Mouse (Mus musculus) effector memory CD4-positive, alpha-beta T cell, adult 7 months (primary cell): Measurements from ENCODE around the gene Sf3b4. TPM values are rescaled to one million over a fixed set of nuclear protein-coding genes. Genes with fewer than 3 reads are reported as not detected.

Experiments
- polyA plus RNA-seq: library from polyadenylated mRNA; unstranded; fragments of 100-300 nt; shearing (Covaris generic); gene quantifications from one replicate; pipeline ENCODE4 v1.2.1, GENCODE M21; 2017

Sf3b4 gene
- 123 TPM for polyA plus RNA-seq

DNA sequence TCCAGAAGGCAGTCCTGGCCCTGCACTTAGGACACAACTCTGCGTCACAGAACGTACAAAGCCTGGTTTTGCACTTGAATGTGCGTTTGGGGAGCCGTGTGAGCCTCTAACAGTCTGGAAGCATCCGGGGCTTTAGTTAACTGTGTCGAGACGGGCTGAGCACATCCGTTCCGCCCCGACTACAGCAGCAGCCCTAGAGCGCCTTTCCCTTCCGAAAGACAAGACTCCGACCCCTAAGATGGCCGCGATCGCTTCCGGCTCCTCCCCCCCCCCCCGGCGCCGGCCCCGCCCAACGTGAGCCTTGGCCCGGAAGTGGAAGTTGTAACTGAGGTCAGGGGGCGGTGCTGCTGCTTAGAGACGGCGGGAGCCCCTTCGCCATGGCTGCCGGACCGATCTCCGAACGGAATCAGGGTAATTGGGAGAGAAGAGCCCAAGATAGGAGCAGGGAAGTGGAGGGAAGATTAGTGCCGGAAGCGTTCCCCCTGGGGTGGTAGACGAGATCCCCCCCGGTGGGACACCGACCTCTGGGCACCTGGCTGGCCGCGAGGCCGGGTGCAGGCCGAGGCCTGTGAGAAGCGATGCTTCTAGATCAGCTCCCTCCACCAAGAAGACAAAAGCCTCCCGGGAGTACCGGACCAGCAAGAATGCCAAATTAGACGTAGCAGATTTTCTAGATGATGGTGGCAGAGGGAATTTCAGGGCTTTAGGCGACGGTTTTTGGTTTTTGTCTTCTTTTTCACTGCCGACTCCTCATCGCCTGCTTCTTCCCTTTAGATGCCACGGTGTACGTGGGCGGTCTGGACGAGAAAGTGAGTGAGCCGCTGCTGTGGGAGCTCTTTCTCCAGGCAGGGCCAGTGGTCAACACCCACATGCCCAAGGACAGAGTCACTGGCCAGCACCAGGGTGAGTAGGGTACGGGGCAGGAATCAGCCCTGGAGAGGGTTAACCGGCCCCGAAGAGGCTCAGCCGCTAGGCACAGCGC, at the start of gene Sf3b4:
Gene Sf3b4 (plus strand): TSS at position 136 of the 982 bp plus-strand sequence.

DNA sequence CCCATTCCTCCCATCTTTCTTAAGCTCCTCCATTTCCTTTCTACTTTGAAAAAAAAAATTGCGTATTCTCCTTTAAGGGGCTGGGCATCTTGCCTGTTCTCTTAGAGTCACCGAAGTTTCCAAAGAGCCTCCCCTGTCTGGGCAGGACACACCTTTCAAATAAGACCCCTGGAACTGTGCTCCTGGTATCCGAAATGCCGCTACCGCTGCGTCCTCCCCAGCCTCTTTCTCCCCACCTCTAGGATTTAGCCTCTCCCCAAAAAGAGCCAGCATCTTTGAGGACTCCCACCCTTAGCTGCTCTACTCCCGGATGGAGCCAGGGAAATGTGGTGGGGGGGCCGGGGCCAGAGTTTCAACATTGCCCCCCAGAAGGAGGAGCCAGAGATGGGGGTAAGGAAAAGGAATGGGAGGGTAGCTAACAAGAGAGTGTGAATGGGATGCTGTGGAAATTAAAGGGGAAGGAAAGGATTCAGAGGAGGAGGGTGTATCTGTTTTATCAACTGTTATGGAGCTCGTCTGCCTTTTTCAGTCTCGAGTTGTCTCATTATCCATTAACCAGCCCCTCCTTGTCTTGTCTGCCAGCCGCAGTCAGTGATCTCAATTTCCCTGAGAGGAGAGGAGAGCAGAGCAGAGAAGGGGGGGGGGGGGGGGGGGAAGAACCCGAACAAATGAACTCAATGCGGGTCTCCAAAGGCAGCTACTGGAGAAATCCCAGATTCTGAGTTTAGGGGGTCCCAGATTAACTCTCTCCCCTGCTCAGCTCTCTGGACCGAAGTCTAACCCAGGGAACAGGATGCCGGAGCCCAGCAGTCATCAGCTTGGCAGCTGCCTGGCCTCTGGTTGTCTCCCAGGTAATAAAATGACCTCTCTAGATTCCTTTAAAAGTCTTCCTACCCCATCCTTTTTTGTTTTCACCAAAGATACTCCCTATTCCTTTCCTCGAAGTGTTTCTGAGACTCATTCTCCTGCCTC, 10.0 kb upstream of the Sf3b4 start, which contains the start of gene Mtmr11:
Gene Mtmr11 (plus strand): TSS at position 136 of the 972 bp plus-strand sequence.

DNA sequence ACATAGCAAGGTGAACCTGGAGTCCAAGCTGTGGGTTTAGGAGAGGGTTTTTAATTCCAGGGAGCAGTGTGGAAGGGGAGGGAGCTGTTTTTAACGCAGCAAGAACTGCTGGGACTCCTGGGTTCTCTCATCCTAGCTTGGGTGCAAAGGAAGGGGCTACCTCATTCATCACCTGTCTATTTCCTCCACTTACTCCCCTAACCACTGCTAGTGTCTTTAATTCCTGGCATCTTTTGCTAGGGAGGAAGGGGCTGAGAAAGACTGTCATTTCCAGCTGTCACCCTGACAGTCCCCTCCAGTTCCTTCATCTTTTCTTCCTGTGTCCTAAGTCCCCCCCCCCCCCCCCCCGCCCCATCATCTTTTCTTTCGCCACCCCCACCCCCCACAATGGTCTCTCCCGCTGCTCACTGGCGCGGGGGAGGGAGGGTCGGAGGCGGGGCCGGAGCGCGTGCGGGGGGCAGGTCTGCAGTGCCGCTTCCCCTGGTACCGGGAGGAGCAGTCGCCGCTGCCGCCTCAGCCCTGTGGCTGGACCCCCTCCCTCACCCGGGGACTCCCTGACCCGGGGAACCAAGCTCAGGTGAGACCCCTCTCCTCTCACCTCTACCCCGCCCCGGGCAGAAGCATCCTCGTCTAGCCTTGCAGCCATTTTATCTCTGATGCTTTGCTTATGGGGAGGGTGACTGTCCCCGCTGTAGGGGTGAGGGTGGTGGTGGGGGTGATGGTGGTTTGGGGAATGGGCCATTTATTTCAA, 8.8 kb downstream of the Sf3b4 start, which contains the start of gene Sv2a:
Gene Sv2a (plus strand): TSS at position 425 of the 751 bp plus-strand sequence.

DNA sequence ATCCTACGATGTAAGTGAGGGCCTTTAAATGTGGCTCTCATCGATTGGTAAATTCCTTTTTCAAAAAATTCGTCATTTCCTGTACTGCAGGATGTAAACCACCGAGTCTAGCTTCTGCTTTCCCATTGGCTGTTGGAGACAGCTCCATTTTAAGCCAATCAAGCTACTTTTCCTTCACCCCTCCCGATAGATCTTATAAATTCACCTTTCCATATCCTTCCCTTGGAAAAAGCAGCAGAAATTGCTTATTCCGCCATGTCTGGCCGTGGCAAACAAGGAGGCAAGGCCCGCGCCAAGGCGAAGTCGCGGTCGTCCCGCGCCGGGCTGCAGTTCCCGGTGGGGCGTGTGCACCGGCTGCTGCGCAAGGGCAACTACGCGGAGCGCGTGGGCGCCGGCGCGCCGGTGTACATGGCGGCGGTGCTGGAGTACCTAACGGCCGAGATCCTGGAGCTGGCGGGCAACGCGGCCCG, 47.6 kb downstream of the Sf3b4 start, which contains the start of the genes Bola1 and Hist2h2ab:
Gene Bola1 (minus strand): TSS at position 49 of the 470 bp plus-strand sequence.
Gene Hist2h2ab (plus strand): TSS at position 205 of the 470 bp plus-strand sequence.

DNA sequence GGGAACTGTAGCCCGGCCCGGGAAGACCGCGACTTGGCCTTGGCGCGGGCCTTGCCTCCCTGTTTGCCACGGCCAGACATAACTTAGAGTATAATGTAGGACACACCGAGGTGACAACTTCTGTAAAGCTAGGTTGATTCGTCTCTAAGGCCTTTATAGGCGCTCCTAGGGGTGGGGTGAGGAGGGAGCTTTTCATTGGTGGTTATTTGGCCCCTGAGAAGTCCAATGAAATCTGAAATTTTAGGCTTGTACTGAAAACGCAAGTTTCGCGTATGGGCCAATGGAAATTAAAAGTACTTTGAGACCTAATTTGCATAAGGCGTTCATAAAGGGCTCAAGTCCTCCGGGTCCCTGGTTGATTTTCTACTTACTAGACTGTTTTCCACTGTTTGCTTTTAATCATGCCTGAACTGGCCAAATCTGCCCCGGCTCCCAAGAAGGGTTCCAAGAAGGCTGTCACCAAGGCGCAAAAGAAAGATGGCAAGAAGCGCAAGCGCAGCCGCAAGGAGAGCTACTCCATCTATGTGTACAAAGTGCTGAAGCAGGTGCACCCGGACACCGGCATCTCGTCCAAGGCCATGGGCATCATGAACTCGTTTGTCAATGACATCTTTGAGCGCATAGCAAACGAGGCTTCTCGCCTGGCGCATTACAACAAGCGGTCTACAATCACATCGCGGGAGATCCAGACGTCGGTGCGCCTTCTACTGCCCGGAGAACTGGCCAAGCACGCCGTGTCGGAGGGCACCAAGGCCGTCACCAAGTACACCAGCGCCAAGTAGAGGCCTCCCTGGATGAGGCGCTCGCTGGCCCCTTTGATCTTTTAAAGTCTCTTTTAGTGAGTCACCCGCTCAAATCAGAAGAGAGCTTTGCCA, 48.9 kb downstream of the Sf3b4 start, which contains the start of the genes Hist2h2ac and Hist2h2be:
Gene Hist2h2ac (minus strand): TSS at position 116 of the 875 bp plus-strand sequence.
Gene Hist2h2be (plus strand): TSS at position 355 of the 875 bp plus-strand sequence.

Other genes with a start within 250 kb of the Sf3b4 start
- 199 TPM for gene Anp32e, start 243.1 kb upstream of the Sf3b4 start, polyA plus RNA-seq
- gene Plekho1, start 176.3 kb upstream of the Sf3b4 start, polyA plus RNA-seq, result 4.8 TPM
- 19.4 TPM for gene Vps45, start 113.9 kb upstream of the Sf3b4 start, polyA plus RNA-seq
- 12.6 TPM for gene Otud7b, start 67.8 kb upstream of the Sf3b4 start, polyA plus RNA-seq
- 0.37 TPM for gene Mtmr11, start 10.3 kb upstream of the Sf3b4 start, polyA plus RNA-seq
- gene Sv2a, start 8.8 kb downstream of the Sf3b4 start, polyA plus RNA-seq, result 0.40 TPM
- 7.2 TPM for gene Bola1, start 47.4 kb downstream of the Sf3b4 start, polyA plus RNA-seq
- 1.2 TPM for gene Hist2h2ab, start 47.5 kb downstream of the Sf3b4 start, polyA plus RNA-seq
- 9.3 TPM for gene Hist2h2ac, start 48.5 kb downstream of the Sf3b4 start, polyA plus RNA-seq
- gene Hist2h2be, start 48.8 kb downstream of the Sf3b4 start, polyA plus RNA-seq, result 1.2 TPM
- gene Hist2h3c2, start 66.8 kb downstream of the Sf3b4 start, polyA plus RNA-seq, result not detected
- 35.5 TPM for gene Hist2h2aa2, start 67.9 kb downstream of the Sf3b4 start, polyA plus RNA-seq
- not detected for gene Hist2h2aa1, start 73.2 kb downstream of the Sf3b4 start, polyA plus RNA-seq
- gene Hist2h3c1, start 74.4 kb downstream of the Sf3b4 start, polyA plus RNA-seq, result not detected
- 1.7 TPM for gene Hist2h4, start 91.0 kb downstream of the Sf3b4 start, polyA plus RNA-seq
- gene Hist2h3b, start 96.3 kb downstream of the Sf3b4 start, polyA plus RNA-seq, result 5.1 TPM
- 4.8 TPM for gene Hist2h2bb, start 97.4 kb downstream of the Sf3b4 start, polyA plus RNA-seq
- not detected for gene Fcgr1, start 121.6 kb downstream of the Sf3b4 start, polyA plus RNA-seq